Mouse (Mus musculus) liver, embryonic 16.5 days (tissue): ENCODE measurements around the gene Sds. TPM values are rescaled to one million over a fixed set of nuclear protein-coding genes. Genes with fewer than 3 reads are reported as not detected.
"Not testable (repeated sequence)": the region's sequence is repeated elsewhere in the genome, so short reads cannot be mapped to it uniquely, and the experiment has no call there.

Experiments
- ATAC-seq: fragments of 200-750 bp; cut with Nextera tagmentation; 2 replicates; pipeline ENCODE4 v1.8.0; 2017; ENCODE audit warnings: low read depth, mild to moderate bottlenecking, moderate number of reproducible peaks, moderate library complexity
- H3K27ac ChIP-seq: fragments of 300-500 bp; sonication (generic); 2 replicates; pipeline ENCODE4 v1.5.1; 2014; ENCODE audit warnings: mild to moderate bottlenecking, low read length
- H3K27me3 ChIP-seq: fragments of 300-500 bp; sonication (generic); 2 replicates; pipeline ENCODE4 v1.6.1; 2014; ENCODE audit warnings: low read depth, low read length, mixed read lengths; ENCODE audit not compliant: control insufficient read depth, insufficient read depth
- H3K36me3 ChIP-seq: fragments of 300-500 bp; sonication (generic); 2 replicates; pipeline ENCODE4 v1.6.1; 2014; ENCODE audit warnings: mild to moderate bottlenecking; ENCODE audit not compliant: control insufficient read depth, insufficient read depth
- H3K4me1 ChIP-seq: fragments of 300-500 bp; sonication (generic); 2 replicates; pipeline ENCODE4 v1.6.1; 2014; ENCODE audit warnings: low read depth, low read length, mixed read lengths; ENCODE audit not compliant: control insufficient read depth
- H3K4me2 ChIP-seq: fragments of 300-500 bp; sonication (generic); 2 replicates; pipeline ENCODE4 v1.6.1; 2014; ENCODE audit warnings: low read depth, low read length, mixed read lengths
- H3K4me3 ChIP-seq: fragments of 300-500 bp; sonication (generic); 2 replicates; pipeline ENCODE4 v1.5.1; 2014; ENCODE audit warnings: low read depth, mild to moderate bottlenecking, low read length
- H3K9ac ChIP-seq: fragments of 300-500 bp; sonication (generic); 2 replicates; pipeline ENCODE4 v1.6.1; 2014; ENCODE audit warnings: low read depth, low read length
- H3K9me3 ChIP-seq: fragments of 300-500 bp; sonication (generic); replicated peaks from 2 replicates; pipeline ENCODE4 v1.6.1; 2016; ENCODE audit warnings: low read length; ENCODE audit not compliant: control insufficient read depth
- whole genome bisulfite sequencing: fragments of 180-500 bp; shearing (Covaris S2); extraction: QIAGEN DNeasy Blood & Tissue Kit; methylation state at CpG from one replicate; pipeline ENCODE4 v1.1.7; 2014; ENCODE audit not compliant: insufficient replicate concordance; 5-methylcytosine and 5-hydroxymethylcytosine counted together
- polyA plus RNA-seq: library from polyadenylated mRNA; unstranded; fragments of >200 nt; fragmentation: Nextera tagmentation; extraction: Ambion mirVana; gene quantifications from 2 replicates; pipeline ENCODE4 v1.2.1, GENCODE M21; 2015

Gene Sds
- polyA plus RNA-seq, 1 experiment from 2014 or later = 4.3 TPM

DNA sequence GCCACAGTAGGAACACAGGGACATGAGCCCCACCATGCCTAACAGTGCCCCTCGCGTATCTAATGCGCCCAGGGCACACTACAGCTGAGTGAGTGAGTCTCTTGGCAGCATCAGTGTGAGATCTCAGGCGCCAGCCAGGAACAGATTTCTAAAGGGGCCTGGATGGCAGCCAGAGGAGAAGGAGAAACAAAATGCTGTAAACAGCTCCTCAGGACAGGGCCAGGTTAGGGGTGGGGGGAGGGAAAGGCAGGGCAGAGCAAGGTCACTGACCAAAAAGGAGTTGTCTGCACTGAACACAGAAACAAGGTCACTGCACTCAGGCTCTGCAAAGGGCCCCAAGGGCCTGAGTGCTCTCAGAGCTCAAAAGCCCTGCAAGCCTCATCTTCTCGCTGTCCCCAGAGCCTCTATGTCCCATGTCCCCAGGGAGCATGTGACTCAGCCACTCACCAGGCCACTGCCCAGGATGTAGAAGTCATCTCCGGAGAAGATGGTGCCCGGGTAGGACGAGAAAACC lies 14.4 kb downstream of the Sds start:
- no peaks in the 10 kb centered on the region for H3K27me3 ChIP-seq
- no peak for ATAC-seq
- H3K4me2 ChIP-seq = no peak overlapping the region
- H3K36me3 ChIP-seq = no peaks in the 10 kb centered on the region; the same call in 1 of the 2 replicates
- H3K4me1 ChIP-seq = no peaks in the 10 kb centered on the region
- WGBS = 75% methylated on average over 8 of the region's 8 CpGs
- no peak overlapping the region for H3K9ac ChIP-seq
- H3K27ac ChIP-seq = no peak overlapping the region
- no peak overlapping the region for H3K4me3 ChIP-seq
- H3K9me3 ChIP-seq = no peaks in the 10 kb centered on the region

DNA sequence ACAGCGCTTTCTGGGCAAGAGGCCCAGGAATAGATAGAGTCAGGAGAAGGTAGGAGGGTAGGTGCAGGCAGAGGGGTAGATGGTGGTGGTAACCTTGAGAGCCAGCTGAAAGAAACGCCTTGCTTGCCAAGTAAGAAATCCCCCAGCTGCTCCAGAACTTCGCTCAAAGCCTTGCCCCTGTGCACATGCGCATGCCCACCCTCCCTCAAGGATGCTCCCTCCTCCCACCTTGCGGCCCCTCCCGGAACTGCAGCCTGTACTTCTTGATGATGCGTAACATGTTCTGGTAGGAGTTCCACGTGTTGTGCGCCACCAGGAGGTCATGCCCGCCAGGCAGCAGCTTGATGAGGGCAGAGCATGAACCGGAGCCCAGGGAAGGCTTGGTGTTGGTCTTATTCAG lies 16.1 kb downstream of the Sds start:
- no peak for ATAC-seq
- no peaks in the 10 kb centered on the region; the same call in 1 of the 2 replicates for H3K36me3 ChIP-seq

DNA sequence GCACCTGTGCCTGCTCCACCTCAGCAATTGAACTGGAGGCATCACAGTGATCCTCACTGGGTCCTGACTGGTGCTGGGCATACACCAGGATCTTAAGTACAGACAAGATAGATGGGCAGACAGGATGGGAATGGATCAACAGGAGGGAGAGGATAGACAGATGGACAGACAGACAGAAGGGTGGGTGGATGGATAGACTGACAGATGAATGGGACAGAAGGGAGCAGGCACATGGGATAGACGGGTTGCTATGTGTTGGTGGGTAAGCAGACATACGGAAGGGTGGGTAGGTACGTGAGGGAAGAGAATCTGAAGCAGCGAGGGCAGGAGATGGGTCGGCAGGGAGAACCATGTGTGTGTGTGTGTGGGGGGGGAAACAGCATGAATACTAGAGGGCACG lies 17.1 kb downstream of the Sds start:
- 84% methylated on average over 6 of the region's 6 CpGs for WGBS
- H3K9me3 ChIP-seq = no peaks in the 10 kb centered on the region
- no peak overlapping the region for H3K9ac ChIP-seq
- no peaks in the 10 kb centered on the region for H3K27me3 ChIP-seq
- no peak overlapping the region for H3K4me2 ChIP-seq
- H3K36me3 ChIP-seq = no peaks in the 10 kb centered on the region; the same call in 1 of the 2 replicates
- no peak overlapping the region for H3K27ac ChIP-seq
- no peaks in the 10 kb centered on the region for H3K4me1 ChIP-seq
- no peak for ATAC-seq
- no peak overlapping the region for H3K4me3 ChIP-seq

More for the DNA sequence above, 16.1 kb downstream of the Sds start:
- Histone ChIP-seq H3K27me3 (no peaks in the 10 kb centered on the region), H3K9me3 (no peaks in the 10 kb centered on the region), H3K4me1 (no peaks in the 10 kb centered on the region), H3K9ac (no peak overlapping the region), H3K27ac (no peak overlapping the region), H3K4me3 (no peak overlapping the region), H3K4me2 (no peak overlapping the region)
- WGBS = 73% methylated on average over 11 of the region's 11 CpGs

DNA sequence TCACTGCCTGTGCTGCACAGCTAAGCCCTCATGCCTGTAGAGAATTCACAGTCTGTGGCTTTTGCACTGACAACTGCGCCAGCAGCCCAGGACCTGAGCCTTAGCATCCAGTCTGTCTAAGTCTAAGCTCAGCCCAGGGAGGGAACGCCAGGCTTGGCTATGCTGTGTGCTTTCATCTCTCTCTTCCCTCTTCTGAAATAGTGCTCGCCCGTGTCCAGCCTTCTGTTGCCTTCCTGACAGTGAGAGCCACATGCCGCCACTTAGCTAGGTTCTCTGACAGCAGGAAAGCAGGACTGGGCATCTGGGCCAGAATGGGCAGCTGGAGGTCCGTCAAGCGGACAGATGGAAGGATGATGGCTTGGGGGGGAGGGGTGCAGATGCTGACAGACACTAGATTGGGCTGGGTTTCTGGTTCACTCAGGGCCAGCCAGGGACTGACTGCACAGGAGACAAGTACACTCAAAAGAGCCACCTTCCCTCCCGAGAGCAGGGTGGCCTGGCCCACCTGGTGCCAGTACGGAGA lies 17.6 kb downstream of the Sds start:
- Histone ChIP-seq H3K9ac (no peak overlapping the region), H3K4me2 (no peak overlapping the region), H3K9me3 (no peaks in the 10 kb centered on the region), H3K27me3 (no peaks in the 10 kb centered on the region), H3K36me3 (no peaks in the 10 kb centered on the region; the same call in 1 of the 2 replicates), H3K4me1 (no peaks in the 10 kb centered on the region), H3K4me3 (no peak overlapping the region), H3K27ac (no peak overlapping the region)
- WGBS = 76% methylated on average over 9 of the region's 9 CpGs
- ATAC-seq = no peak

DNA sequence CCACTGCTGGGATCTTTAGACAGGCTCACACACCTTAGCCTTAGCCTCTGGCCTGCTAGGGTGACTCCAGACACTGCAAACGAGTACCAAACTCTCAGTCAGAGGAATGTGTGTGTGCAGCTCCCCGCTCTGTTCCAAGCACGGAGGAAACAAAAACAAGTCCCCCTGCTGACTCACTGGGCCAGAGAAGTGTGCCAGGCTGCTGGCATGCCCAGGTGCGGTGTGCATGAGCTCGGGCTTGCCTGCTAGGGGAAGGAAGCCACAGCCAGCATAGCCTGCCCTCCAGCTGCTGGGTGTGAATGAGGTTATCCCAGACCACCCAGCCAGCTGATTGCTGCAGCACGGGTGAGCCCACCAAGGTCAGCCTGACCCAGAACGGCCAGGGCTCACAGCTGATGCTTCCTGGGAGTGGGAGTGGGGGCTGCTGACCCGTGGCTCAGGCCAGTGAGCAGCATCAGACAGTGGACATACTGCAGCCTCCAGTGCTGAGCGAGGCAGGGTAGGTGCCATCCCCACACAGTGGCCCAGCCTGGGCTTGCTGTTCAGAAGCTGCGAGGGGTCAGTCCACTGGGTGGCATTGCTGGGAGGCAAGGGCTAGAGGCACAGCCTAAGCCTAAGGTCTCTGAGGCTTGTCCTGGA lies 18.9 kb downstream of the Sds start:
- WGBS = 75% methylated on average over 10 of the region's 10 CpGs
- Histone ChIP-seq H3K36me3 (no peaks in the 10 kb centered on the region; the same call in 1 of the 2 replicates), H3K4me3 (no peak overlapping the region), H3K4me1 (no peaks in the 10 kb centered on the region), H3K27me3 (no peaks in the 10 kb centered on the region), H3K9me3 (no peaks in the 10 kb centered on the region), H3K4me2 (no peak overlapping the region), H3K9ac (no peak overlapping the region), H3K27ac (no peak overlapping the region)
- no peak for ATAC-seq

DNA sequence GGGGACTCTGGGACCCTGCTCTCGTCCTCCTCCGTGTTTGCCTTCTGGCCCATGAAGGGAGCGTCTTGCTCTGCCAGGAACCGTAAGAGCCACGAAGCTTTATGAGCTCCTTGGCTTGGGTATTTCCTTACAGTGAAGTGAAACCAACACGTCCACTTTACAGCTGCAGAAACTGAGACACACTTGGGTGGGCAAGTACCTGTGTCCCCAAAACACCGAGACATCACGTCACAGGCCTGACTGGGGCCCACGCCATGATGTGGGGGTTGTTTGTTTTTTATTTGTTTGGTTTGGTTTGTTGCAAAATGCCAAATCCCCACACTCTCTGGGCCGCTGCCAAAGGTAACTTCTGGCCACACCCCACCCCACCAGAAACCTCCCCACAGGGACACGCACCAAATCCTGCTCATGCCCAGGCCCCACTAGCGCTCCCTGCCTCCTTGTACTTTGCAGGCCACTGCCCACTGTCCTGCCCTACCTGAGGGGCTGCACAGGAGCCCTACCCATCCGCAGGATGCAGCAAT lies 19.4 kb downstream of the Sds start:
- no peak overlapping the region for H3K4me3 ChIP-seq
- no peak overlapping the region for H3K4me2 ChIP-seq
- H3K9ac ChIP-seq = no peak overlapping the region
- H3K9me3 ChIP-seq = no peaks in the 10 kb centered on the region
- no peak for ATAC-seq
- no peaks in the 10 kb centered on the region for H3K27me3 ChIP-seq
- H3K27ac ChIP-seq = no peak overlapping the region
- no peaks in the 10 kb centered on the region for H3K4me1 ChIP-seq
- no peaks in the 10 kb centered on the region; the same call in 1 of the 2 replicates for H3K36me3 ChIP-seq
- 79% methylated on average over 13 of the region's 13 CpGs for WGBS

DNA sequence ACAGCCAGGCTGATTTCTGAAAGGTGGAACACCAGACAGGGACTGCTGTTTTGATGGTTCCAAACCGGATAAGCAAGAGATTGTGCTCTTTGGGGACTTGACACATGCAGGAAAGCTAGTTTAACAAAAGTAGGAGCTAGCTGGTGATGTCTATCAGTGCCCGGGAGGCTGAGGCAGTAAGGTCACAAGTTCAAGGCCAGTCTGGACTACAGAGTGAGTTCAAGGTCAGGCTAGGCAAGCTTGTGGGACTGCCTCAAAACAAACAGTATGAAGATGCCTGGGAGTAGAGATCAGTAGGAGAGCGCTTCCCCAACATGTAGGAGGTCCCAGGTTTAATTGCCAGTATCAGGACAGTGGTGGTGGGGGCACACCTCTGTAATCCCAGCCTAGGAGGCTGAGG lies 20.7 kb downstream of the Sds start:
- Histone ChIP-seq H3K9me3 (no peaks in the 10 kb centered on the region), H3K4me2 (no peak overlapping the region), H3K27ac (no peak overlapping the region), H3K4me1 (no peaks in the 10 kb centered on the region; the same call in 1 of the 2 replicates), H3K27me3 (no peaks in the 10 kb centered on the region), H3K36me3 (no peaks in the 10 kb centered on the region; the same call in 1 of the 2 replicates), H3K9ac (no peak overlapping the region), H3K4me3 (no peak overlapping the region)
- WGBS = 66% methylated on average over 3 of the region's 3 CpGs
- ATAC-seq = no peak

DNA sequence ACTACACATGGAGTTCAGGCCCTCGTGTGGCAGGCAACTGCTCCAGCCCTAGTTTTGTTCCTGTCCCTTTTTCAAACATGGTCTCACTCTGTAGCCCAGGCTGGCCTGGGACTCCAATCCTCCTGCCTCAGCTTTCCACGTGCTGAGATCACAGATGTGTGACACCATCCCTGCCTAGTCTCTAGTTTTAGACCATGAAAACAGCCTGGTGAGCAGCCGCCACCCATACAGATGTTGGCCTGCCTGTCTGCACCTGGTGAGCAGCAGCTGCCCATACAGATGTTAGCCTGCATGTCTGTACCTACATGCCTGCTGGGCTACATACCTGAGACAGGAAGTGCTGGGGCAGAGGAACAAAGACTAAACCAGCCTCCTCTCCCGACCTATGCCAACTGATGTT lies 22.9 kb downstream of the Sds start:
- H3K9ac ChIP-seq = no peak overlapping the region
- peaks cover 11% of the 10 kb centered on the region for H3K4me1 ChIP-seq
- H3K36me3 ChIP-seq = no peaks in the 10 kb centered on the region
- H3K27me3 ChIP-seq = no peaks in the 10 kb centered on the region
- ATAC-seq = no peak
- no peak overlapping the region for H3K27ac ChIP-seq
- WGBS = 59% methylated on average over 4 of the region's 4 CpGs
- H3K4me3 ChIP-seq = no peak overlapping the region
- H3K4me2 ChIP-seq = no peak overlapping the region
- no peaks in the 10 kb centered on the region for H3K9me3 ChIP-seq

DNA sequence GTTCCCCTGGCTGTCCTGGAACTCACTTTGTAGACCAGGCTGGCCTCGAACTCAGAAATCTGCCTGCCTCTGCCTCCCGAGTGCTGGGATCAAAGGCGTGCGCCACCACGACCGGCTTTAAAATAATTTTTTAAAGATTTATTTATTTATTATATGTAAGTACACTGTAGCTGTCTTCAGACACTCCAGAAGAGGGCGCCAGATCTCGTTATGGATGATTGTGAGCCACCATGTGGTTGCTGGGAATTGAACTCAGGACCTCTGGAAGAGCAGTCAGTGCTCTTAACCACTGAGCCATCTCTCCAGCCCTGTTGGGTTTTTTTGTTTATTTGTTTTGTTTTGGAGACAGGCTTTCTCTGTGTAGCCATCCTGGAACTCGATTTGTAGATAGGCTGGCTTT lies 24.3 kb downstream of the Sds start:
- not testable (repeated sequence) for ATAC-seq, H3K4me2 ChIP-seq, H3K36me3 ChIP-seq, H3K9ac ChIP-seq, H3K9me3 ChIP-seq, H3K4me3 ChIP-seq, H3K27me3 ChIP-seq, H3K27ac ChIP-seq
- peaks cover 16% of the 10 kb centered on the region for H3K4me1 ChIP-seq
- 74% methylated on average over 9 of the region's 9 CpGs for WGBS
